Mouse (Mus musculus): ENCODE measurements around the gene Asb16.

GRCm38 (mm10) chr11:102289511-102290100 lies 21.1 kb downstream of the Asb16 start:
- TF ChIP-seq CTCF (IDR thresholded peaks at IDR 0.05; ENCODE audit: extremely low read depth, insufficient read depth, insufficient read length, insufficient replicate concordance): no peak
- TF ChIP-seq POLR2A (IDR thresholded peaks at IDR 0.05; ENCODE audit: low read depth, low read length): no peak
